Mouse (Mus musculus) intestine, postnatal 0 days (tissue): ENCODE results near the gene Tbcel. TPM values are rescaled to one million over a fixed set of nuclear protein-coding genes. Genes with fewer than 3 reads are reported as not detected.

Experiments
- ATAC-seq: fragments of 200-750 bp; cut with Nextera tagmentation; 2 replicates; pipeline ENCODE4 v1.8.0; 2017; ENCODE audit warnings: mild to moderate bottlenecking, moderate TSS enrichment, moderate library complexity
- H3K27ac ChIP-seq: fragments of 300-500 bp; sonication (generic); 2 replicates; pipeline ENCODE4 v1.5.1; 2014; ENCODE audit warnings: mild to moderate bottlenecking, low read depth, low read length, moderate library complexity
- H3K27me3 ChIP-seq: fragments of 300-500 bp; sonication (generic); replicated peaks from 2 replicates; pipeline ENCODE4 v1.6.1; 2014; ENCODE audit warnings: low read length, mixed read lengths; ENCODE audit not compliant: control insufficient read depth, insufficient read depth
- H3K36me3 ChIP-seq: fragments of 300-500 bp; sonication (generic); 2 replicates; pipeline ENCODE4 v1.6.1; 2014; ENCODE audit warnings: mild to moderate bottlenecking, moderate library complexity; ENCODE audit not compliant: control insufficient read depth, insufficient read depth
- H3K4me1 ChIP-seq: fragments of 300-500 bp; sonication (generic); replicated peaks from 2 replicates; pipeline ENCODE4 v1.6.1; 2014; ENCODE audit warnings: antibody characterized with exemption, low read length, mixed read lengths; ENCODE audit not compliant: control insufficient read depth, insufficient read depth
- H3K4me2 ChIP-seq: fragments of 300-500 bp; sonication (generic); replicated peaks from 2 replicates; pipeline ENCODE4 v1.6.1; 2014; ENCODE audit warnings: low read depth, mild to moderate bottlenecking, moderate library complexity
- H3K4me3 ChIP-seq: fragments of 300-500 bp; sonication (generic); 2 replicates; pipeline ENCODE4 v1.5.1; 2014; ENCODE audit warnings: low read depth, low read length
- H3K9ac ChIP-seq: fragments of 300-500 bp; sonication (generic); 2 replicates; pipeline ENCODE4 v1.6.1; 2014; ENCODE audit warnings: mild to moderate bottlenecking, low read depth, low read length
- H3K9me3 ChIP-seq: fragments of 300-500 bp; sonication (generic); 2 replicates; pipeline ENCODE4 v1.6.1; 2016; ENCODE audit warnings: mixed run types; ENCODE audit not compliant: control insufficient read depth
- CTCF ChIP-seq: sonication (generic); IDR thresholded peaks from 2 replicates; pipeline ENCODE4 v1.5.1; 2016; ENCODE audit warnings: low read depth, mild to moderate bottlenecking, control low read depth, antibody characterized with exemption, moderate library complexity
- WGBS: fragments of 180-500 bp; shearing (Covaris S2); extraction: QIAGEN DNeasy Blood & Tissue Kit; methylation state at CpG from one replicate; pipeline ENCODE4 v1.1.7; 2014; 5-methylcytosine and 5-hydroxymethylcytosine counted together
- polyA plus RNA-seq: library from polyadenylated mRNA; unstranded; fragments of >200 nt; fragmentation: Nextera tagmentation; extraction: Ambion mirVana; gene quantifications from 2 replicates; pipeline ENCODE4 v1.2.1, GENCODE M21; 2015

The Tbcel gene
- polyA plus RNA-seq, 1 experiment from 2014 or later, result 12.2 TPM

DNA sequence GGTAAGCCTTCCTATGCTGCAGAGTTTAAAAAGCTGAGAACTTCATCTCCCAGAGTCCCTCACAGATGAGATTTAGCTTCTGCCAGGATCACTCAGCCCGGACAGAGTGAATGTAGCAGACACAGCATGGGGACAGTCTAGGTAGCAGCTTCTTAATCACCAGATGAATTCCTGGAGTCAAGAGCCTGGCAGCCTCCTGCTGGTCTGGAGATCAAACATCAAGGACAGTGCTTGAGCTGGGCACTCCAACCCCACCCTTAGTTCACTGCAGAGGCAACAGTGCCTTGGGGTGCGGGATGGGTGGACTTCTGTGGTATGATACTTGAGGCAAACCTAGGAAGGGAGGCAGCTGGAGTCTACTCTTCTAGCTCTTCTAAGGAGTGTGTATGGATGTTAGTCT is 87.9 kb downstream of the Tbcel start:
- H3K27ac ChIP-seq, result no peak overlapping the region
- no peaks in the 10 kb centered on the region; the same call in 1 of the 2 replicates for H3K4me1 ChIP-seq
- no peak for ATAC-seq
- no peak overlapping the region for H3K4me2 ChIP-seq
- peaks cover 12% of the 10 kb centered on the region for H3K36me3 ChIP-seq
- no peaks in the 10 kb centered on the region for H3K27me3 ChIP-seq
- H3K9me3 ChIP-seq, result no peaks in the 10 kb centered on the region
- no peak for TF ChIP-seq CTCF
- no peak overlapping the region for H3K9ac ChIP-seq
- WGBS, result 79% methylated on average over 2 of the region's 2 CpGs
- no peak overlapping the region for H3K4me3 ChIP-seq

DNA sequence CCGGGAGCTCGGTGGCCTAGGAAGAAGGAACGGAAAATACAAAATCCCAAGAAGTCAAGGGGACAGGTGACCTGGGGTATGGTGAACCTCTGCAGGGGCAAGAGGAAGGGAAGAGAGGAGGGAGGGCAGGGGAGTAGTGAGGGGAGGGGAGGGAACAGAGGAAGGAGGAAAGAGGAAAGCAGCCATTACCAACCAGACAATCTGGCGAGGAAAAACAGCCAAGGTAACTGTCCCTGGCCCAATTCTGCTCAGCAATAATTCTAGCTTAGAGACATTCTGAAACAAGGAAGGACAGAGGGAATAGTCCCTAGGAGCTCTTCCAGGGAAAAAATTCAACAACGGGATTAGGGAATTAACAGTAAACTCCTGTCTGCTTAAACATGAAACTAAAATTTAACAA is 88.8 kb downstream of the Tbcel start:
- 91% methylated on average over 5 of the region's 5 CpGs for WGBS
- no peak overlapping the region for H3K4me3 ChIP-seq
- no peak overlapping the region for H3K9ac ChIP-seq
- TF ChIP-seq CTCF, result no peak
- H3K4me1 ChIP-seq, result no peaks in the 10 kb centered on the region; the same call in 1 of the 2 replicates
- H3K27ac ChIP-seq, result no peak overlapping the region
- peaks cover 12% of the 10 kb centered on the region for H3K36me3 ChIP-seq
- H3K4me2 ChIP-seq, result no peak overlapping the region
- no peak for ATAC-seq
- H3K9me3 ChIP-seq, result no peaks in the 10 kb centered on the region
- no peaks in the 10 kb centered on the region for H3K27me3 ChIP-seq

GRCm38 (mm10) chr9:42417352-42417952 is 90.2 kb downstream of the Tbcel start:
- H3K9ac ChIP-seq, result no peak overlapping the region
- ATAC-seq, result peak; percentile 44; the same call in 1 of the 2 replicates
- TF ChIP-seq CTCF, result no peak
- peaks cover 12% of the 10 kb centered on the region for H3K36me3 ChIP-seq
- no peak overlapping the region for H3K4me2 ChIP-seq
- no peaks in the 10 kb centered on the region for H3K27me3 ChIP-seq
- 68% methylated on average over 12 of the region's 12 CpGs for WGBS
- H3K27ac ChIP-seq, result no peak overlapping the region; the same call in 1 of the 2 replicates
- H3K9me3 ChIP-seq, result no peaks in the 10 kb centered on the region
- no peak overlapping the region for H3K4me3 ChIP-seq
- H3K4me1 ChIP-seq, result no peaks in the 10 kb centered on the region

DNA sequence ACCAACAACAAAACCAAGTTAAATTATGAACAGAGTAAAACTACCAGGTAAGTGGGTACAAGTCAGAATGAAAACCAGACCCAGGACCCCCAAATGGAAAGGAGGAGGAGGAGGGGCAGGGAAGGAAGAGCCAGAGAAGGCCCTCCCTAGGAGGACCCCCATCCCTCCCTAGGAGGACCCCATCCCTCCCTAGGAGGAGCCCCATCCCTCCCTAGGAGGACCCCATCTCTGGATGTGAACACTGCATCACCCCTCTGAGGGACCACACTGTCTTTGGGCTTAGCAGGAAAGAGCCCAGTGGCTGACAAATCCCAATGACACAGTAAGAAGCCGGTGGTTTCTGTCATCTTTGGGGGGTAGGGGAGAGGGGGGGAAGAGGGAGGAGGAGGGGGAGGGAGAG is 92.4 kb downstream of the Tbcel start:
- ATAC-seq, result no peak

GRCm38 (mm10) chr9:42413345-42413744 is 94.3 kb downstream of the Tbcel start:
- Histone ChIP-seq H3K27me3 (no peaks in the 10 kb centered on the region), H3K4me1 (no peaks in the 10 kb centered on the region), H3K4me3 (no peak overlapping the region), H3K36me3 (peaks cover 4% of the 10 kb centered on the region), H3K9me3 (no peaks in the 10 kb centered on the region), H3K4me2 (no peak overlapping the region), H3K27ac (no peak overlapping the region), H3K9ac (no peak overlapping the region)
- 75% methylated on average over 12 of the region's 12 CpGs for WGBS
- TF ChIP-seq CTCF, result no peak
- ATAC-seq, result no peak

More for the DNA sequence above, 92.4 kb downstream of the Tbcel start:
- Histone ChIP-seq H3K9ac (no peak overlapping the region), H3K4me2 (no peak overlapping the region), H3K4me1 (no peaks in the 10 kb centered on the region), H3K27ac (no peak overlapping the region), H3K4me3 (no peak overlapping the region), H3K27me3 (no peaks in the 10 kb centered on the region), H3K9me3 (no peaks in the 10 kb centered on the region), H3K36me3 (peaks cover 4% of the 10 kb centered on the region)
- TF ChIP-seq CTCF, result no peak
- WGBS, result 63% methylated on average over 1 of the region's 1 CpGs

GRCm38 (mm10) chr9:42411296-42411695 is 96.3 kb downstream of the Tbcel start:
- H3K9ac ChIP-seq, result no peak overlapping the region
- H3K27ac ChIP-seq, result no peak overlapping the region
- H3K4me3 ChIP-seq, result no peak overlapping the region
- 81% methylated on average over 6 of the region's 6 CpGs for WGBS
- no peak overlapping the region for H3K4me2 ChIP-seq
- no peak for TF ChIP-seq CTCF
- H3K9me3 ChIP-seq, result no peaks in the 10 kb centered on the region
- peaks cover 3% of the 10 kb centered on the region for H3K36me3 ChIP-seq
- H3K27me3 ChIP-seq, result no peaks in the 10 kb centered on the region
- no peaks in the 10 kb centered on the region for H3K4me1 ChIP-seq
- ATAC-seq, result no peak
